Mouse (Mus musculus) midbrain, embryonic 14.5 days (tissue): ENCODE results near the gene Vmn2r82. TPM values are rescaled to one million over a fixed set of nuclear protein-coding genes. Genes with fewer than 3 reads are reported as not detected.

ENCODE experiments used
- polyA plus RNA-seq: library from polyadenylated mRNA; unstranded; fragments of >200 nt; fragmentation: Nextera tagmentation; extraction: Ambion mirVana; gene quantifications from 2 replicates; pipeline ENCODE4 v1.2.1, GENCODE M21; 2014

The Vmn2r82 gene
- polyA plus RNA-seq, 1 experiment from 2014 or later: not detected

Other genes starting within 250 kb of the Vmn2r82 start
- gene Vmn2r80, start 207.8 kb upstream of the Vmn2r82 start, polyA plus RNA-seq: not detected in 2 replicates
- not detected in 2 replicates for gene Vmn2r81, start 108.8 kb upstream of the Vmn2r82 start, polyA plus RNA-seq
- gene Vmn2r83, start 112.2 kb downstream of the Vmn2r82 start, polyA plus RNA-seq: not detected in 2 replicates
- 14.7 and 19.1 TPM in 2 replicates for gene Plpp2, start 177.3 kb downstream of the Vmn2r82 start, polyA plus RNA-seq
- 48.8 and 64.3 TPM in 2 replicates for gene Mier2, start 198.7 kb downstream of the Vmn2r82 start, polyA plus RNA-seq
- not detected in 2 replicates for gene Theg, start 230.8 kb downstream of the Vmn2r82 start, polyA plus RNA-seq